Mouse (Mus musculus) neural tube, embryonic 13.5 days (tissue): ENCODE measurements around the gene Ppp1r18. TPM values are rescaled to one million over a fixed set of nuclear protein-coding genes. Genes with fewer than 3 reads are reported as not detected.

Experiments
- ATAC-seq: fragments of 200-750 bp; cut with Nextera tagmentation; 2 replicates; pipeline ENCODE4 v1.8.0; 2017; ENCODE audit warnings: low read depth, mild to moderate bottlenecking, moderate TSS enrichment, moderate library complexity
- H3K27ac ChIP-seq: fragments of 300-500 bp; sonication (generic); replicated peaks from 2 replicates; pipeline ENCODE4 v1.5.1; 2015; ENCODE audit warnings: moderate library complexity, mild to moderate bottlenecking, inconsistent platforms
- H3K27me3 ChIP-seq: fragments of 300-500 bp; sonication (generic); 2 replicates; pipeline ENCODE4 v1.6.1; 2015; ENCODE audit warnings: mild to moderate bottlenecking, inconsistent platforms
- H3K36me3 ChIP-seq: fragments of 300-500 bp; sonication (generic); 2 replicates; pipeline ENCODE4 v1.6.1; 2015; ENCODE audit warnings: mild to moderate bottlenecking, inconsistent platforms
- H3K4me1 ChIP-seq: fragments of 300-500 bp; sonication (generic); replicated peaks from 2 replicates; pipeline ENCODE4 v1.6.1; 2015; ENCODE audit warnings: inconsistent platforms
- H3K4me2 ChIP-seq: fragments of 300-500 bp; sonication (generic); 2 replicates; pipeline ENCODE4 v1.6.1; 2015; ENCODE audit warnings: inconsistent platforms, mild to moderate bottlenecking, moderate library complexity
- H3K4me3 ChIP-seq: fragments of 300-500 bp; sonication (generic); 2 replicates; pipeline ENCODE4 v1.5.1; 2015; ENCODE audit warnings: mild to moderate bottlenecking, inconsistent platforms
- H3K9ac ChIP-seq: fragments of 300-500 bp; sonication (generic); 2 replicates; pipeline ENCODE4 v1.6.1; 2015; ENCODE audit warnings: moderate library complexity, mild to moderate bottlenecking, inconsistent platforms
- H3K9me3 ChIP-seq: fragments of 300-500 bp; sonication (generic); 2 replicates; pipeline ENCODE4 v1.6.1; 2016; ENCODE audit warnings: inconsistent platforms
- WGBS: fragments of 180-500 bp; shearing (Covaris S2); methylation state at CpG from one replicate; pipeline ENCODE4 v1.1.7; 2015; 5-methylcytosine and 5-hydroxymethylcytosine counted together
- polyA plus RNA-seq: library from polyadenylated mRNA; unstranded; fragments of >200 nt; fragmentation: Nextera tagmentation; extraction: Ambion mirVana; gene quantifications from 2 replicates; pipeline ENCODE4 v1.2.1, GENCODE M21; 2015

Gene Ppp1r18
- polyA plus RNA-seq: 28.9 and 33.6 TPM in 2 replicates

GRCm38 (mm10) chr17:35865481-35866280 is at the start of gene Ppp1r18:
TSS of gene Ppp1r18 (plus strand) at chr17:35865593.
- no peaks in the 10 kb centered on the region for H3K9me3 ChIP-seq
- peak within 1 kb of the TSS; percentile 98 for H3K27ac ChIP-seq
- H3K4me1 ChIP-seq: peaks cover 61% of the 10 kb centered on the region
- no peaks in the 10 kb centered on the region for H3K27me3 ChIP-seq
- peaks cover 6% of the 10 kb centered on the region for H3K36me3 ChIP-seq
- peak; percentile 63 for ATAC-seq
- WGBS: under 1% methylated on average over 48 of the region's 48 CpGs
- H3K9ac ChIP-seq: peak within 1 kb of the TSS; percentile 95
- H3K4me3 ChIP-seq: peak within 1 kb of the TSS; percentile 81
- peak within 1 kb of the TSS; percentile 100 for H3K4me2 ChIP-seq

- no peak for ATAC-seq
Measured at GRCm38 (mm10) chr17:35815836-35816235, 49.6 kb upstream of the Ppp1r18 start.

DNA sequence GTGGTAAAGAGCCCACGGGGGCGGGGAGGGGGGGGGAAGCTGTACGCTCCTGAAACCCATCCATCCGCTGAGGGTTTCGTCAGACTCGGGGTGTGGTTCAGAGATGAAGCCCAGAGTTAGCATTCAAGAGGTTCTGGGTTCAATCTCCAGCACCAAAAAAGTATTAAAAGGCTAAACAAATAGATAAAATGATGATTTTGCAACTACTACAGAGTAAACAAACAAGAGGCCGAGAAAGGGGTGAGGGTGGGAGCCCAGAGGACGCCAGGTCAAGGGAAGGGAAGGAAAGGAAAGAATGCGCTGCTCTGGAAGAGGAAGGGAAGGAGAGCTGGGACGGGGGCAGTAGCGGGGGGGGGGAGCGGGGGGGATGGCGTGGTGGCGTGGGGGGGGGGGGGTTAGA is 48.7 kb upstream of the Ppp1r18 start:
- Histone ChIP-seq H3K4me3 (no peak overlapping the region), H3K9ac (no peak overlapping the region), H3K4me2 (no peak overlapping the region), H3K4me1 (peaks cover 24% of the 10 kb centered on the region), H3K36me3 (no peaks in the 10 kb centered on the region), H3K9me3 (no peaks in the 10 kb centered on the region), H3K27me3 (peaks cover 20% of the 10 kb centered on the region), H3K27ac (no peak overlapping the region)
- 40% methylated on average over 8 of the region's 14 CpGs for WGBS
- ATAC-seq: no peak

More at GRCm38 (mm10) chr17:35815836-35816235, 49.6 kb upstream of the Ppp1r18 start:
- H3K27ac ChIP-seq: no peak overlapping the region
- peaks cover 19% of the 10 kb centered on the region for H3K27me3 ChIP-seq
- H3K4me2 ChIP-seq: no peak overlapping the region
- H3K36me3 ChIP-seq: no peaks in the 10 kb centered on the region
- H3K4me3 ChIP-seq: no peak overlapping the region
- H3K4me1 ChIP-seq: peaks cover 16% of the 10 kb centered on the region
- H3K9ac ChIP-seq: no peak overlapping the region
- 49% methylated on average over 7 of the region's 7 CpGs for WGBS
- H3K9me3 ChIP-seq: no peaks in the 10 kb centered on the region

DNA sequence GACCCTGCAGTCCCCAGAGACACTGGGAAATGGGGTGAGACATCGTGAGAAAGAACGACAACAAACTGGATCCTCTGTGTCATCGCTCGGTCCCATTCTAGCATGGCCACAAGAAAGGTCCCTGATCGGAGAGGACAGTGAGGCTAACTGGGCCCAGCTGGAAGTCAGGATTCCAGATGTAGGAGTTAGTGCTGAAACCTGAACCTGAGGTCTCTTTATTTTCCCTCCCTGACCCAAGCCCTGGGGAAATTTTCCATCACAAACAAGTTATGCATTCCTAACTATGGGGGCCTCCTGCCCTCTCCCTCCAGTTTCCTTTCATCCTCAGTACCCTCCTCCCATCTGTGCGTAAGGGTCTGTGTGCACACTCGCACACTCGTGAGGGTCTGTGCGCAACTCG is 48.2 kb upstream of the Ppp1r18 start:
- Histone ChIP-seq H3K27me3 (peaks cover 20% of the 10 kb centered on the region), H3K9me3 (no peaks in the 10 kb centered on the region), H3K27ac (no peak overlapping the region), H3K4me3 (no peak overlapping the region), H3K36me3 (no peaks in the 10 kb centered on the region), H3K4me2 (no peak overlapping the region), H3K9ac (no peak overlapping the region), H3K4me1 (peaks cover 29% of the 10 kb centered on the region)
- no peak for ATAC-seq
- WGBS: 53% methylated on average over 10 of the region's 10 CpGs

GRCm38 (mm10) chr17:35820111-35820510 is 45.3 kb upstream of the Ppp1r18 start:
- H3K9ac ChIP-seq: no peak overlapping the region
- no peak for ATAC-seq
- 85% methylated on average over 5 of the region's 5 CpGs for whole genome bisulfite sequencing

GRCm38 (mm10) chr17:35821439-35822430 is 43.7 kb upstream of the Ppp1r18 start, which contains the start of gene Ier3:
TSS of gene Ier3 (plus strand) at chr17:35821684.
- ATAC-seq: no peak
- Histone ChIP-seq H3K4me1 (peaks cover 33% of the 10 kb centered on the region), H3K9me3 (no peaks in the 10 kb centered on the region), H3K4me3 (peak within 1 kb of the TSS; percentile 65), H3K9ac (peak within 1 kb of the TSS; percentile 80), H3K27ac (peak within 1 kb of the TSS; percentile 81), H3K27me3 (peaks cover 20% of the 10 kb centered on the region), H3K4me2 (peak within 1 kb of the TSS; percentile 88), H3K36me3 (peaks cover 21% of the 10 kb centered on the region)
- WGBS: under 1% methylated on average over 62 of the region's 62 CpGs

More at GRCm38 (mm10) chr17:35820111-35820510, 45.3 kb upstream of the Ppp1r18 start:
- peaks cover 20% of the 10 kb centered on the region for H3K27me3 ChIP-seq
- H3K27ac ChIP-seq: no peak overlapping the region
- H3K36me3 ChIP-seq: 0 out of 2 replicates have a peak, but pooled peaks cover 5% of the 10 kb centered on the region
- no peaks in the 10 kb centered on the region for H3K9me3 ChIP-seq
- H3K4me2 ChIP-seq: no peak overlapping the region
- H3K4me1 ChIP-seq: peaks cover 33% of the 10 kb centered on the region
- no peak overlapping the region for H3K4me3 ChIP-seq

DNA sequence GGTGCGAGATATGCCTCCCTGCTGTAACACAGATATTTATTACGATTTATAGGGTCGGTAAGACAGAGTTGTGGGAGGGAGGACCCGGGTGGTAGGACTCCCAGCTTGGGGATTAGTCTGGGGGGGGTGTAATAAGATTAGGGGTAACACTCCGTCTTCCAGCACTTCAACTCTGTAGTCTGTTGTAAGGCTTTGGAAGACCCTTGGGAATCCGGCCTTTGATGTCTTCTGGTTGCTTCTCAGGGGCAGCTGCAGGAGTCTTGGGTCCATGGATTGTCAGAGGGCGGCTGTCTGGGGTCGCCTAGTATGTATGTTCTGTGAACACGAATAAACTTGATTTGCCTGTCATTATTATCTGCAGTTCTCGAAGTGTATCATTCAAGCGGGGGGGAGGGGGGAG is 42.8 kb upstream of the Ppp1r18 start:
- Histone ChIP-seq H3K9ac (peak overlapping the region; percentile 80), H3K4me3 (peak overlapping the region; percentile 65), H3K4me1 (peaks cover 33% of the 10 kb centered on the region), H3K9me3 (no peaks in the 10 kb centered on the region), H3K27me3 (peaks cover 20% of the 10 kb centered on the region), H3K27ac (peak overlapping the region; percentile 81), H3K4me2 (peak overlapping the region; percentile 88), H3K36me3 (peaks cover 30% of the 10 kb centered on the region)
- 2% methylated on average over 11 of the region's 11 CpGs for WGBS
- peak; percentile 25 for ATAC-seq

- H3K27ac ChIP-seq: peak within 1 kb of the TSS; percentile 81
- peaks cover 20% of the 10 kb centered on the region for H3K27me3 ChIP-seq
- peaks cover 37% of the 10 kb centered on the region for H3K36me3 ChIP-seq
- peak within 1 kb of the TSS; percentile 80 for H3K9ac ChIP-seq
- peak; percentile 90 for ATAC-seq
- peak within 1 kb of the TSS; percentile 88 for H3K4me2 ChIP-seq
- peaks cover 33% of the 10 kb centered on the region for H3K4me1 ChIP-seq
- no peaks in the 10 kb centered on the region for H3K9me3 ChIP-seq
- H3K4me3 ChIP-seq: peak within 1 kb of the TSS; percentile 65
- WGBS: under 1% methylated on average over 35 of the region's 47 CpGs
Measured at GRCm38 (mm10) chr17:35822964-35823937, 42.1 kb upstream of the Ppp1r18 start, which contains the start of gene Flot1. TSS of gene Flot1 (plus strand) at chr17:35823230.

GRCm38 (mm10) chr17:35824402-35824801 is 41.0 kb upstream of the Ppp1r18 start:
- Histone ChIP-seq H3K4me3 (peak overlapping the region; percentile 65), H3K4me1 (peaks cover 35% of the 10 kb centered on the region), H3K4me2 (peak overlapping the region; percentile 88), H3K27me3 (peaks cover 15% of the 10 kb centered on the region), H3K9ac (peak overlapping the region; percentile 80), H3K27ac (no peak overlapping the region), H3K36me3 (peaks cover 42% of the 10 kb centered on the region), H3K9me3 (no peaks in the 10 kb centered on the region)
- no peak for ATAC-seq
- 61% methylated on average over 7 of the region's 7 CpGs for WGBS

GRCm38 (mm10) chr17:35825109-35825850 is 40.1 kb upstream of the Ppp1r18 start:
- no peak overlapping the region for H3K9ac ChIP-seq
- 95% methylated on average over 13 of the region's 13 CpGs for WGBS
- H3K36me3 ChIP-seq: peaks cover 42% of the 10 kb centered on the region
- H3K27me3 ChIP-seq: peaks cover 7% of the 10 kb centered on the region
- no peak overlapping the region for H3K27ac ChIP-seq
- H3K4me2 ChIP-seq: no peak overlapping the region
- no peaks in the 10 kb centered on the region for H3K9me3 ChIP-seq
- H3K4me1 ChIP-seq: peaks cover 43% of the 10 kb centered on the region
- no peak for ATAC-seq
- no peak overlapping the region for H3K4me3 ChIP-seq
